Mouse (Mus musculus): ENCODE measurements around the gene Scn8a.
"Not testable (repeated sequence)": the region's sequence is repeated elsewhere in the genome, so short reads cannot be mapped to it uniquely, and the experiment has no call there.

The Scn8a gene

DNA sequence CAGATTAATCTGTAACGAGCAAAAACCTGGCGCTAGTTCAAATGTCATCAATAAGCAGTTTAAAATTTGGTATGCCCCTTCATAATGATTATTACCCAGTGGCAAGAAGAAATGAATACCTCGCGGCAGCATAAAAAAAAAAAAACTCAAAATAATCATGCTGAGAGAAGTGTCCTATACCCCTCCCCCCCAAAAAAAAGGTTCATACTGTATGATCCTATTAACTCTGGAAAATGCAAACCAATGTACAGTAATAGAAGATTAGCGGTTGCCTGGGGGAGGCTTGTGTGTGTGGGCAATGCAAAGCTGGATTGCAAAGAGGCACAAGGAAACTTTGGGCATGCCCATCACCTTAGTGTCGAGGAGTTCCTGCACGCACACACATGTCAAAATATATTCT is at the start of gene Scn8a:
Scn8a (plus strand) TSS at position 301 of the 400 bp plus-strand sequence.
- DNase-seq (ENCODE audit: low read depth in 1 of 2, low spot score in 2 of 2), result no peak

DNA sequence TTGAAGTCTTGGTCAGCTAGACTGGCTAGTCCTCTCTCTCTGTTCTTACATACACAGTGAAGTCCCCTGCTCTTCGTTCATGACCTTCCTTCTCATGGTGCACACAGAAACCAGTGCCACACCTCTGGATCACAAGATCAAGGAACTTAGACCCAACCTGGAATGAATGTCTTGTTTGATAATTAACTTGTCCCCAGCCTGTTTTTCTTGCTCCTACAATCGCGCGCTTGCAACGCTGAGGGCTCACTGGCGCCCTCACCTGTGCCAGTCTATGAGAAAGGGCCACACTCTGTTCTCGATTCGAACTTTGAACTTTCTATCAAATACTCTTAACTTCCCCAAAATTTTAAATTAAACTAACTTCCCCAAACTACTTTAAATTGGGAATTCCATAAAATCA is 47.8 kb upstream of the Scn8a start:
- no peak for DNase-seq (ENCODE audit: low read depth in 1 of 2, low spot score in 2 of 2)

DNA sequence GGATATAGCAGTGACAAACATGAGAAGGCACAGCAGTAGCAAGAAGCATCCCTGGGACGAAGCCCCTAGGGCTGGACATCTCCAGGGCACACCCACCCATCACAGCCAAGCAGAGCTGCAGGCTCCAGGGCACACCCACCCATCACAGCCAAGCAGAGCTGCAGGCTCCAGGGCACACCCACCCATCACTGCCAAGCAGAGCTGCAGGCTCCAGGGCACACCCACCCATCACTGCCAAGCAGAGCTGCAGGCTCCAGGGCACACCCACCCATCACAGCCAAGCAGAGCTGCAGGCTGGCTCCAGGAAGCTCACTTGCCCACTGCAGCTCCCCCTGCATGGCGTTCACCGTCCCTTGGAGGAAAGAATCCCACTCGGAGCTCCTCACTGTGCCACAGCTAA is 47.3 kb upstream of the Scn8a start:
- DNase-seq (ENCODE audit: low read depth in 1 of 2, low spot score in 2 of 2), result not testable (repeated sequence)

DNA sequence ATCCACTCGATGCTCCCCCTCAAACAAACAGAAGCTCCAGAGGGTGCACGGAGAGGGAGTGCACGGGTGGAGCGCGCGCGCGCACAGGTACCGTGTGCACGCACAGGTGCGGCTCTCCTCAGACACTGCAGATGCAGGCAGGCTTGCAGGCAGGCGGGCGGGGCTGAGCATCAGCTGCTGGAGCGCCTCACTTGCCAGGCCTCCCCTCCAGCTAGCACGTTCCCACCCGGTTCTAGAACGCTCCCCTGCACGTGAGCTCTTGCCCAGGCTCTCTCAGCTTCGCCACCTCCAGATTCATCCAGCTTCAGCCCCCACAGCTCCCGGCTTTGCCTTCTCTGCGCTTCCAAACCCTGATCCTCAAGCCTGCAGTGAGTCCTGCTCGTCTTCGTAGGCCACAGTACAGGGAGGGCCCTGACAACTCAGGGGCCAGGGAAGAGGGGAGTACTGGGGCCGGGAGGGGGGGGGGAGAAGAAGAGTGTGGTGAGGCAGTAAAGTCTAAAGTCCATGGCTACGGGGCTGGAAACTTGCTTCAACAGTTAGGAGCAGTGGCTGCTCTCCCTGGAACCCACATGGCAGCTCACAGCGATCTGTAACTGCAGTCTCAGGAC is 44.3 kb upstream of the Scn8a start:
- no peak for DNase-seq (ENCODE audit: low read depth in 1 of 2, low spot score in 2 of 2)

DNA sequence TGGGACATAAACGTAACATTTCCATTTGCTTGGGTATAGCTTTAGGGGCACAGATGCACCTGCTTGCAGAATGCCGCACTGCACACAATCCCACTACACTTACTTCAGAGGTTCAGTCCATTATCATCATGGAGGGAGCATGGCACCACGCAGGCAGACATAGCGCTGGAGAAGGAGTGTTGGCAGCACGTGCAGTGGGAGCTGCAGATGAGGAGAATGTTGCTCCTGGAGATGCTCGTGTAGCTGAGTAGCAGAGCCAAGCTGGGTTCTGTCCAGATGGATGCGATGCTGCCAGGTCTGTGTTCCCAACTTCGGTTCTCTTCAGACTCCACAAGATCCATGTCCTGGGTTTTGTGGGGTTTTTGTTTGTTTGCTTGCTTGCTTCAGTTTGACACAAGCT is 43.6 kb upstream of the Scn8a start:
- no peak for DNase-seq (ENCODE audit: low read depth in 1 of 2, low spot score in 2 of 2)

DNA sequence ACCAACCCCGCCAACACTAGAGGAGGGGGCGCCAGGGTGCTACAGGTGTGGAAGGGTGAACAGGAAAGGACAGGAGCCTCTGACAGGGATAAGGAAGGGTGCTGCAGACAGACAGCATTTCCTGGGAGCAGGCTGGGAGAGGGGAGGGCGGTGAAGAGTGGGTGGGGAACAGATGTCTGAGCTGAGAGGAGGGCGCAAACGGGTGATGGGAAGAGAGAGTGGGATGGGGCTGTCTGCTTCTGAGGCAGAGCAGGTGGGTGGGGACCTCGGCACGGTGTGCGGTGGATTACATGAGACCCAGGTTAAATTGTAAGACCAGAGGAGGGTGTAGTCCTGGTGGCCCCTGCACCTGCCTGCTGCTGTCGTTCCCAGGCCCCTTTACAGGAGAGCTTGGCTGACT is 39.9 kb upstream of the Scn8a start:
- no peak for DNase-seq (ENCODE audit: low read depth in 1 of 2, low spot score in 2 of 2)

DNA sequence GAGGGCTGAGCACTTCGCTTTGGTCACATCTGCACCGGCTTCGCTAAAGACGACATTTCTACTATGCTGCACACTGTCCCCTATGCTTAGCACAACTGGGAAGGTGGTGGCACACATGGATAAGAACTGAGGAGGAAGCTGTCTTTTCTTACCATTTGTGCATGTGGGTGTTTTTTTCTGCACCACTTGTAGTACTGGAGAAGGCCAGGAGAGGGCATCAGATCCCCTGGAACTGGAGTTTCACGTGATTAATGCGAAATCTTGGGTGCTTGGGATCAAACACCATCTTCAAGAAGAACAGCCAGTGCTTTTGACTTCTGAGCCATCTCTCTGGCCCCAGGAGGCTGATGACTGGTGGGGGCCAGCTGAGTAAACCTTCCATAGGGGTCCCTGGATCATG is 39.0 kb upstream of the Scn8a start:
- no peak for DNase-seq (ENCODE audit: low read depth in 1 of 2, low spot score in 2 of 2)

DNA sequence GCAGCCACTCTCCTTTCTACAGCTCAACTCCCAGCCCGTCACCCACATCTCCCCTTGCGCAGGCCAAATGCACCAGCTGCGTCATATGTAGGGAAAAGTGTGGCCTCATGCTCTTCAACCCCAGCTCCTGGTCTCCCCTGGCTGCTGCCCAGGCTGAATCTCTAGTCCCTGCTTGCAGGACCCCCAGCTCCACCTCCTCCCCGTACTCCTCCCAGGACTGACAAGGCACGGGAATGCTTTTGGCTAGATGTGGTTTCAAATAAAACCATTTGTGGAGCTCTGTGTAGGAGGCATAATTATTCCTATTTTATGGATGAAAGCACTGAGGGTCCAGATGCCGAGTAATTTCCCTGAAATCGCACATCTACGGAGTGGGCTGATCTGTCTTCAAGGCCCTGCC is 37.5 kb upstream of the Scn8a start:
- no peak for DNase-seq (ENCODE audit: low read depth in 1 of 2, low spot score in 2 of 2)

DNA sequence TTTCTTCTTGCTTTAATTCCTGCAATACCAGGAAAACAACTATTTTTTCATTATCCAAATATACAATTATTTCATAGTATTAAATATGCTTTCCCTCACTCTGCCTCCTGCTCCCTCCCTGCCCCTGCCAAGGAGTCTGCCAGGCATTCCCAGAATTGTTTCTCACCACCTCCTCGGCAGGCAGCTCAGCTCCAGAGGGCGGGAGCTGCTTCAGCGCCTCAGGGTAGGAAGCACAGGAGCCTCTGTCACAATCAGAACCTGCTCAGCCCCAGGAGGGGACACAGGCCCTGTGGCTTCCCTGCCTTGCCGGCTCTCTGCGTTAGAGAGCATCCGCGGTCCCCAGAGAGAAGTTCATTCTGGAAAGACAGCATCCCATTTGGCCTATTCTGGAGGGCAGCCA is 36.9 kb upstream of the Scn8a start:
- no peak for DNase-seq (ENCODE audit: low read depth in 1 of 2, low spot score in 2 of 2)

DNA sequence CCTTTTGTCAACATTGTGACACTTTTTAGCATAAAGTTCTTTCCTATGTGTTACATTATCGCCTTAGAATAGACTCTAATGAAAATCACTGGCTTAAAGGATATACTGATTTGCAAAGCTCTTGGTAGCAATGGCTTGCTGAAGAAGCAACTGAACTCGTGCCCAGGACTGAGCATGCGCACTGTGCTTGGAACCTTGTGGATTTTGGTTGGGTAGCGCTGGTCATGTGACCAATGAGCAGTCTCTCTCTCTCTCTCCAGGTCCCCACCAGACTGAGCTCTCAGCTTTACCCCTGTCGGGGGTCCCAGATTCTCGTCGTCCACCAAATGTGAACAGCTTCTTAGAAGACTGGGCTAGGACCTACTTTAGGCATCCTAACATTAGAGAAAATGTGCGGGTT is 32.9 kb upstream of the Scn8a start:
- no peak for DNase-seq (ENCODE audit: low read depth in 1 of 2, low spot score in 2 of 2)

DNA sequence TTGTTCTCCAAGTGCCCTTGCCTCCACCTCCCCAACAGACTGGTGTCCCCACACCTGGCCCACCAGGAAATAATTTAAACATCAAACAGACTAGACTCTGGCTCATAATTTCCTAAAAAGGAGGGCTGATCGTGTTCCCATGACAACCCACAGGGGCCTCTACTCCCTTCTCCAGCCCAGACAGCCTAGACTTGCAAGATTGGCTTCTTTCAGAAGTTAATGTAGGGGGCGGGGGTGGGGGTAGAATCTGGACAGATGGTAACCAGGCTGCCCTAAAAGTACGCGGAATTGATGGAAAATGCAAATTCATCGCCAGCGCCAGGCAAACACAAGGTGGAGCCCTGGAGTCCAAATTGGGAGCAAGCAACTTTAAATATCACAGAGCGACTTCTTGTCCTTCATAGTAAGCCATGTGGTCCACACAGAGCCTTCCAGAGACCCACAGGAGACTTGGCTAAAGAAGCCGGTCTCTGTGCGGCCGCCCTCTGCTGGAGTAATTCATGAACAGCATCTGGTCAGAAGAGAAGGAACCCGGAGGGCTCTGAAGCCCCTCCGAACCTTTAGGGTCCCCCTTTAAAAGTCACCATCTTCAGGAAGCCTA is 31.0 kb upstream of the Scn8a start:
- DNase-seq (ENCODE audit: low read depth in 1 of 2, low spot score in 2 of 2), result no peak

DNA sequence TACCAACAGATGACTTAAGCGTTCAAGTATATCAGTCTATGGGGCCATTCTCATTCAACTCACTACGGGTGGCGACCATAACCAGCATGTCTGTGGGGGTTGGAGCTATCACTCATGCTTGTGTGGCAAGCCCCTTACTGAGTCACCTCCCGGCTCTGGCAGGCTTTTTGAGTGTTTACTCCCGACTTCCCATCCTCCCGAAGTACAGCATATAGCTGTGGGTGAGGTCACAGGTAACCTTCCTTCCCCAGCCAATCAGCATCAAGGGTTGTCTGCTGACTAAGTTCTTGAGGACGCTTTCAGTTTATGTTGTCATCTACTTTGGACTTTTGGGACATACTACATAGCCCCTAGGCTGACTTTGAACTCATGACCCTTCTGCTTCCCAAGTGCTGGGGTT is 25.3 kb upstream of the Scn8a start:
- DNase-seq (ENCODE audit: low read depth in 1 of 2, low spot score in 2 of 2), result no peak

DNA sequence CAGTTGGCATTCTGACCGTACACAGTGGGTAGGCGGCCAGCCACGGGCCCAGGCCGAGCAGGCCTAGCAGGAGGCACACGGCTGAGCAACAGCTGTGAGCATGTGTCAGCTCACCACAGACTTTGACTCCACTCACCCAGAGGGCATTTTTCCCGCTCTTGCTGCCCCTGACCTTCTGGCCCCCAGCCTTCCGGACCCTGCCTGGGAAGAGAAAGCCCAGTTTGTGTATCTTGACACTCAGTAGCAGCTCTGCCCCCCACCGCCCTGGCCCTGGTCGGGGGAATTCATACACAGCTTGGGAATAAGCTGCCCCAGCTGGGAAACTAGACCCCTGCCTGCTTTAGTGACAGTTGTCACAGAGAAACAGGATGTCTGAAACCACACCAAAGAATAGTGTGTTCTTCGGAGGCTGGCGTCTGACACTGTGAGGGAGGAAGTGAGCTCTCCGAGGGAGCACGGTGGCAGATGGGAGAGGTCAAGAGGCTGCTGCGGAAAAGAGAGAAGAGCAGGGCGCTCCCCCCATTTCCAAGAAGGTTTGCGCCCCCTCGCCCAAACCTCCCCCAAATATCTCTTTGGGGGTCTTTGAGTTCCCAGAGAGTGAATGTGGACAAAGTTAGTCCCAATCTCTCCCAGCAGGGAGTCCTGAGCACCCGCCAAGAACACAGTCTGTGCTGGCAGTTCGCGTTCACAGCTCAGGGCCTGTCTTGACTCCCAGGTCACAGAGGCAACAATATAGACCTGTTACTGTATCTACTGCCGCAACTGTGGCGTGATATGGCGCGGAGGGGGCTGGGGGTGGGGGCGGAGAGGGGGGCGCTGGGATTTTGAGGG is 24.4 kb upstream of the Scn8a start:
- DNase-seq (ENCODE audit: low read depth in 1 of 2, low spot score in 2 of 2), result no peak

DNA sequence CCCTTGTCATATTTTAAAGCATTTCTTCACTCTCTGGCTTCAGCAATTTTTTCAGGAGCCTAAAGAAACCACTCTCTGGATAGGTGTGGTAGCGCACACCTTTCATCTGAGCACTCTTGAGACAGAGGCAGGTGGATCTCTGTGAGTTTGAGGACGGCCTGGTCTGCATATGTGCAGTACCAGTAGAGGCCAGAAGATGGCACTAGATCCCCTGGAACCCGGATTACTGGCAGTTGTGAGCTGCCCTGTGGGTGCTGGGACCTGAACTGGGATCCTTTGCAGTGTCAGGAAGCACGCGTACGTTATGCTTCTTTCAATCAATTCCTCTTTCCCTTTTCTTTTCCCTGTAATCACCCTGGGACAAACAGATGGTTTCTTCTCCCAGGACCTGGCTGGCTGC is 22.5 kb upstream of the Scn8a start:
- no peak for DNase-seq (ENCODE audit: low read depth in 1 of 2, low spot score in 2 of 2)

DNA sequence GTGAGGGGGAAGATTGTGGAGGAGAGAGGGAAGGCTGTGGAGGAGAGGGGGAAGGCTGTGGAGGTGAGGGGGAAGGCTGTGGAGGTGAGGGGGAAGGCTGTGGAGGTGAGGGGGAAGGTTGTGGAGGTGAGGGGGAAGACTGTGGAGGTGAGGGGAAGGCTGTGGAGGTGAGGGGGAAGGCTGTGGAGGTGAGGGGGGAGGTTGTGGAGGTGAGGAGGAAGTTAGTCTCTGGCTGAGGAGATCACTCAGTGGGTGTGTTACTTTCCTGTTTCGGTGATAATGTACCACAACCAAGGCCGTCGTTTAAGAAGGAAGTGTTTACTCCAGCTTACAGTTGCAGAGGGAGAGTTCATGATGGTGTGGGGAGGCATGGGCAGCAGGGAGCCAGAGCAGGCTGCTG is 12.1 kb upstream of the Scn8a start:
- DNase-seq (ENCODE audit: low read depth in 1 of 2, low spot score in 2 of 2), result no peak

DNA sequence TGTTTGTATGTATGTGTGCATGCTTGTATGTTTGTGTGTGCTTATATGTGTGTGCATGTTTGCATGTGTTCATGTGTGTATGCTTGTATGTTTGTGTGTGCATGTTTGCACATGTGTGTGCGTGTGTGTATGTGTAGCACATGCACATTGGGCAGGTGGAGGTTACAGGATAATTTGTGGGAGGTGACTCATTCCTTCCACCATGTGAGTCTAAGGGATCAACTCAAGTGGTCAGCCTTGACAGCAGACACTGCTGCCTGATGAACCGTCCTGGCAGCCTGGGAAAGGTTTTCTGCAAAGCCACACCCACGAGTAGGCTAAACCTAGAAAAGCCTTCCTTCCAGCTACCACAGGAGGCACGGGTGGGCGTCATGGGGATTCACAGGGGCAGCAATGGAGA is 8.8 kb upstream of the Scn8a start:
- no peak for DNase-seq (ENCODE audit: low read depth in 1 of 2, low spot score in 2 of 2)

DNA sequence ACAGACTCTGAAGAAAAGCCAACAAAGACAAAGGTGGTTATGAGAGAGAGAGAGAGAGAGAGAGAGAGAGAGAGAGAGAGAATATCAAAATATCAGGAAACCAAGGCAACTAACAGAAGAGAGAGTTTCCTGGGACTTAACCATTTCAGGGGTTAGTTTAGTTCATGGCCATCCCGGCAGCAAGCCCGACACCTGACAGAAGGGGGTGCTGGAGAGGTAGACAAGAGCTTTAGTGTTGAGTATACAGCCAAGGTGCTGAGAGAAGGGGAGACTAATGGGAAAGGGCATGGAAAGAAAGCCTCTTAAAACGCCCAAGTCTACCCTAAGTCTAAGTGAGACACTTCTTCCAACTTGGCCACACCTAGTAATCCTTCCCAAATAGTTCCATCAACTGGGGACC is 4.1 kb upstream of the Scn8a start:
- DNase-seq (ENCODE audit: low read depth in 1 of 2, low spot score in 2 of 2), result no peak

DNA sequence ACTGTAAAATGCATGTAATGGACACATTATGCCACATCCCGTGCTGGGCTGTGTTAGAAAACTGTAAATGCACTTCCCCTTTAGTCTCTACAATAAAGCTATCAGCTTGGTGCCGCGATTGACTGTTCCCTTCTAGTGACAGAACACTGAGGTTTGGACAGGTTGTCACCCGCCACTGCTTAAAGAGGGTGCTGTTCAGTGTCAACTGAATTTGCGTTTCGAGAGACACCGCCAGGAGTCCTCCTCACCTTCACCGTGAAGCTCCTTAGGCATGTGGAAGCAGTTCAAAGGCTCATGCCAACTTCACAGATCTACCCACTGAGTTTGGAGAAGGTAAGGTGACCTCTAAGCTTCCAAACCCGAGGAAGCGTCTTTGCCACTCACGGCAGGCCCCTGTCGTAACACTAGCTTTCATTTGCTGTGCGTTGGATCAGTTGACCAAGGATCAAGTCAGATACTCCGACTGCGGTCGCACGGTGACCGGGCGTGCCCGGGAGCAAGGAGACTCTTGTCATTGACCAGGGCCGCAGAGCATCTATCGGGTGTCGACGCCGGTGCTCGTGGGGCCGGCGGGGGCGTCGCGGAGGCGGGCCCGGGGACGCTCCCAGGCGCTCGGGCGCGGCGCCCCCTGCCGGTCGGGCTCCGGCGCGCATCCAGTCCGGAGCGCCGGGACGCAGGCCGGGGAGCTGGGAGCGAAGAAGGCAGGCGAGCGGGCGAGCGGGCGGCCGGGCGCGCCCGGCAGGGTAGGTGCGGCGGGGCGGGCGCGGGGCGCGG is 530 bp downstream of the Scn8a start:
- no peak for DNase-seq (ENCODE audit: low read depth in 1 of 2, low spot score in 2 of 2)

DNA sequence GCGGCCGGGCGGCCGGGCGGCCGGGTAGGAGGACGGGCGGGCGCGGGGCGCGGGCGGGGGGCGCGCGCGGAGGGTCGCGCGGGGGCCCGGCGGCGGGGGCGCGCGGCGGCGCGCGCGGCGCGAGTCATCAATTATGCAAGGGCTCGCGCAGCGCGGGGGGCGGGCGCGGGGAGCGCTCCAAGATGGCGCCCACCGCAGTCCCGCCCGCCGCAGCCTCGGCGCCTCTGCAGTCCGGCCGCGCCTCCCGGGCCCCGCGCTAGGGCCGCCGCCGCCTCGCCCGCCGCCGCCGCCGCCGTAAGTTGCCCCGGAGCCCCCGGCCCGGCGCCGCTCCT is 1.1 kb downstream of the Scn8a start:
- DNase-seq (ENCODE audit: low read depth in 1 of 2, low spot score in 2 of 2), result no peak

DNA sequence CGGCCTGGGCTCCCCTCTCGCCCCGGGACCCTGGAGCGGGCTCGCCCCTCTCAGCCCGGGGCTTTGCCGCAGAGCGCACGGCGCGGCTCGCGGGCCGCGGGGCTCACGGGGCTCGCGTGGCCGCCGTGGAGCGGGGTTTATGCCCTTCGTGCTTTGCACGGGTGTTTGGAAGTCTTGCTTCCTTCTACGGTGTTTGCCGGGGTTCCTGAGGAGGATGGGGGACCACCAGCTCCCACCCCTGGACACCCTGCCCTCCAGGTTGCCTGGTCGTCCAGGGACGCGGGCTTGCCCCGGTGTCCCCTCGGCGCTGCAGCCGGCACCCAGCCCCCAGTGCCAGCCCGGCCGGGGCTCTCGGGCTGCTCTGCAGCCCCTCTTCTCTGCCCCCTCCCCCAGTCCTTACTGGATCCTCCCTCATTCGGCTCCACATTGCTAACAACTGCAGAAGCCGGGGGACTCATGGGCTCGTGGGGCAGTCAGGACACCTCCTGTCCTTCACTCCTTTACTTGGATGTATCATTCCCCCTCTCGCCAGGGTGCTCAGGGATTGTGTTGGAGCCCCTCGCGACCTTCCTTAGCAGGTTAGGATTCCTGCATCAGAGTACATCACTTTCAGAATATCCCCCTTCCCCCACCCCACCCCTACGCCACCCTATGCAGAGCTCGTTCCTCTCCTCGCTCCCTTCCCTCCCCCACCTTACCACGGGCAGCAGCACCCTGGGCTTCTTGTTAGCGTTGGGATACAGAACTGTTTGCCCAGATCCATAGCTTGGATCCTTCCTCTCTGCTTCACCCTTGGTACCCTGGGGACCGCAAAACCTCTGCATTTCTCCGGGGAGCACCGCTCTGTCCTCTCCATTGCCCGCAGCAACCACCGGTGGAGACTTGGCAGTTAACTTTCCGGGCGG is 1.7 kb downstream of the Scn8a start:
- no peak for DNase-seq (ENCODE audit: low read depth in 1 of 2, low spot score in 2 of 2)

DNA sequence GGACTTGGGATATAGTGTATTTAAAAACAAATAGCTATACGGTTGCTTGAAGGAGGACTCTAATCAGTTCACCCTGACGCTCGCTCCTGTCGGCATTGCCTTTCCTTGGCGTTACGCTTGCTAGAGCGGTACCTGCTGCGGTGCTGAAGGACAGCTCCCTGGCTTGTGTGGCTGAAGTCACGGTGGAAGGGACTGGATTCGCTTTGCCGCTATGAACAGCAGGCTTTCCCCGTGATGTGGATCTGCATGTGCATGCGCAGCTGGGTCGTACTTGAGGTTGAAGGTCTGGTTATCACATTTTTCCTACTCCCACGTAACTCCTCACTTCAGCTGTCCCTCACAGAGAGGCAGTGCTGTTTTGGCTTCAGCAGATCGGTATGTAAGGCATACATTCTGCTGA is 3.5 kb downstream of the Scn8a start:
- DNase-seq (ENCODE audit: low read depth in 1 of 2, low spot score in 2 of 2), result no peak
